22 mouse cellular contexts compared by ENCODE assay signal in the genomic region with DNA sequence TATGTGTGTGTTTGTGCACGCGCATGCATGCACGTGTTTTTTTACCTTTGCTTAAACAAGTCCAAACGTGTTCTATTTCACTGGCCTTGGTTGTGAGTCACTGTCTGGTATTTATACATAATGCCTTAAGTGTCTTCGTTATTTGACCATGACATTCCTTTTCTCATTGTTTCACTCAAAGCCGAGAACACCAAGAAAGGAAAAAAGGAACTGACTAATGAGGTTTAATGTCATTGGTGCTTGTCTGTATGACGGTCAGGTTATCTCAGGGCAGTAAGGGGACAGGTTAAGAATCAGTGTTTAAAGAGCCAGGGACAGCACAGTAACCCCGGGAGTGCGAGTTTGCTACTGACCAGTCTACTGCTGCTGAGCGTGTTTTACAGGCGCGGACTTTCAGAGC. TPM values are rescaled to one million over a fixed set of nuclear protein-coding genes. Genes with fewer than 3 reads are reported as not detected.
DNase-seq lines count a peak whose midpoint lies in the region; ATAC-seq and TF ChIP-seq lines count a peak whose summit lies in the region.
"Had no signal": no experiment of that assay in that cellular context is flagged by ENCODE, and none has a peak within 500 bp of the region (broad histone marks: within the 10 kb centered on the region; RNA-seq: fewer than 3 reads in every experiment).

No protein-coding gene starts in this region.

- H3K27me3 ChIP-seq in lung, postnatal 0 days (replicated peaks; ENCODE audit: insufficient read depth, low read length), result no peaks in the 10 kb centered on the region
- H3K27me3 ChIP-seq in Patski, result no peaks in the 10 kb centered on the region
- H3K27me3 ChIP-seq: embryonic facial prominence, embryonic 12.5 days; forebrain, embryonic 12.5 days had no signal

- no peaks in the 10 kb centered on the region for H3K4me1 ChIP-seq in lung, postnatal 0 days (ENCODE audit: insufficient read depth, low read depth, low read length)
- H3K4me1 ChIP-seq in embryonic fibroblast, embryonic 13.5 days (ENCODE audit: control insufficient read depth, insufficient read depth, low read length), result no peaks in the 10 kb centered on the region; the same call in 1 of the 2 replicates
- H3K4me1 ChIP-seq: embryonic facial prominence, embryonic 10.5 days; embryonic facial prominence, embryonic 12.5 days; forebrain, embryonic 12.5 days had no signal

- no peak overlapping the region for H3K27ac ChIP-seq in lung, postnatal 0 days (ENCODE audit: low read length)
- peak overlapping the region; percentile 81 for H3K27ac ChIP-seq in embryonic fibroblast, embryonic 13.5 days (ENCODE audit: insufficient read depth, low read length)
- H3K27ac ChIP-seq: embryonic facial prominence, embryonic 10.5 days; embryonic facial prominence, embryonic 12.5 days; forebrain, embryonic 10.5 days; forebrain, embryonic 12.5 days had no signal

- POLR2A ChIA-PET in Patski (lab: Charles Lee), result no interaction called here

- TF ChIP-seq EP300 in lung, postnatal 0 days (IDR thresholded peaks at IDR 0.05), result 0 out of 2 replicates have a peak, but pooled peaks have one; percentile 38

- H3K4me2 ChIP-seq in lung, postnatal 0 days (replicated peaks; ENCODE audit: low read depth, low read length), result 0 out of 2 replicates have a peak overlapping the region, but pooled peaks have one; percentile 1
- H3K4me2 ChIP-seq: embryonic facial prominence, embryonic 12.5 days; forebrain, embryonic 12.5 days had no signal

- ATAC-seq in lung, postnatal 0 days, result peak; percentile 43
- ATAC-seq in Patski, result peak; percentile 78
- ATAC-seq: activated CD4-positive, CD25-positive, alpha-beta regulatory T cell, adult 4 months; forebrain, embryonic 14.5 days; forebrain, embryonic 16.5 days had no signal

- WGBS in lung, postnatal 0 days, result 62% methylated on average over 12 of the region's 12 CpGs

- TF ChIP-seq CTCF in lung, postnatal 0 days (IDR thresholded peaks at IDR 0.05), result no peak
- TF ChIP-seq CTCF in Patski (IDR thresholded peaks at IDR 0.05), result no peak
- TF ChIP-seq CTCF in embryonic fibroblast, embryonic 13.5 days (IDR thresholded peaks at IDR 0.05; ENCODE audit: borderline replicate concordance, insufficient read depth, low read length), result no peak

- CTCF ChIA-PET in Patski (lab: Charles Lee), result interaction anchor here (1.0 to 1.3 kb wide), 2 partner anchors 60 to 61 kb away, joined by 3 to 4 read pairs; no protein-coding TSS in a partner anchor

- H3K9ac ChIP-seq in lung, postnatal 0 days (replicated peaks; ENCODE audit: low read depth), result no peak overlapping the region
- H3K9ac ChIP-seq: embryonic facial prominence, embryonic 12.5 days; forebrain, embryonic 12.5 days had no signal

- peak; percentile 44 for DNase-seq in lung, postnatal 0 days (ENCODE audit: low spot score)
- DNase-seq in lung, postnatal 36 days, result no peak
- peak; percentile 79 for DNase-seq in Patski (ENCODE audit: low read depth, low spot score)
- DNase-seq in frontal cortex, postnatal 14 days (ENCODE audit: low spot score in 2 of 2), result no peak
- no peak for DNase-seq in frontal cortex, adult 2 months (ENCODE audit: extremely low spot score in 1 of 2, low spot score in 1 of 2)
- DNase-seq: adrenal gland, adult 8-10 months; adrenal gland, postnatal 14 days; adrenal gland, postnatal 36 days; cerebellum, adult 11-12 months; cerebellum, adult 2 months; cerebellum, adult 9-10 months; cerebellum, postnatal 10 days; cerebellum, postnatal 25 days had no signal

- H3K4me3 ChIP-seq in lung, postnatal 0 days (ENCODE audit: low read depth, low read length), result no peak overlapping the region
- H3K4me3 ChIP-seq in embryonic fibroblast, embryonic 13.5 days (ENCODE audit: insufficient read depth, low read length), result no peak overlapping the region
- H3K4me3 ChIP-seq: embryonic facial prominence, embryonic 10.5 days; embryonic facial prominence, embryonic 12.5 days; erythroblast, embryonic 14.5 days; forebrain, embryonic 10.5 days; forebrain, embryonic 12.5 days had no signal

- H3K9me3 ChIP-seq in lung, postnatal 0 days (ENCODE audit: low read length), result no peaks in the 10 kb centered on the region
- H3K9me3 ChIP-seq: embryonic facial prominence, embryonic 10.5 days; embryonic facial prominence, embryonic 12.5 days; forebrain, embryonic 10.5 days; forebrain, embryonic 12.5 days had no signal

- H3K36me3 ChIP-seq in lung, postnatal 0 days (ENCODE audit: insufficient read depth, low read length), result no peaks in the 10 kb centered on the region
- H3K36me3 ChIP-seq: embryonic facial prominence, embryonic 10.5 days; embryonic facial prominence, embryonic 12.5 days; forebrain, embryonic 10.5 days; forebrain, embryonic 12.5 days had no signal

- in situ Hi-C loops in Patski (cut with MboI; ENCODE audit: low pct_unique_long_range_greater_than_20kb), result loop anchor here (5.0 kb wide), 1 partner anchor 52 kb away; no protein-coding TSS in a partner anchor

- 0 out of 2 replicates have a peak, but pooled peaks have one; percentile 40 for TF ChIP-seq POLR2A in embryonic fibroblast, embryonic 13.5 days (IDR thresholded peaks at IDR 0.05; ENCODE audit: low read depth, low read length)

RNA-seq across cellular contexts. Expression of a gene that starts 15.8 kb away (rescaled TPM):
- polyA plus RNA-seq in lung, postnatal 0 days (2015; fragmentation: Nextera tagmentation; extraction: Ambion mirVana), result 4.4 and 4.7 TPM in 2 replicates
- polyA plus RNA-seq in Patski (2021), result 30.8 TPM
- 21.9 and 26.5 TPM in 2 replicates for polyA plus RNA-seq in embryonic fibroblast, embryonic 13.5 days (2011; ENCODE audit: insufficient read length, low read depth, missing spikeins)
- 3.2 and 3.6 TPM in 2 replicates for polyA plus RNA-seq in frontal cortex, adult 2 months (2012; rRNA removed)
- polyA plus RNA-seq: erythroblast, embryonic 14.5 days had no signal

Comparison
In these comparisons a context has a peak if more than half of its experiments do, and no peak if none do; other contexts are left out.
1. DNase-seq: peak in lung, postnatal 0 days (single experiment) and Patski (single experiment); none in lung, postnatal 36 days (single experiment), frontal cortex, postnatal 14 days (0 of 2) and frontal cortex, adult 2 months (0 of 2).